ENCODE assay signal across 10 mouse cellular contexts in genomic region chr7:101761899-101762780, GRCm38 (mm10). TPM values are rescaled to one million over a fixed set of nuclear protein-coding genes. Genes with fewer than 3 reads are reported as not detected.
DNase-seq lines count a peak whose midpoint lies in the region; ATAC-seq and TF ChIP-seq lines count a peak whose summit lies in the region.
"Had no signal": no experiment of that assay in that cellular context is flagged by ENCODE, and none has a peak within 500 bp of the region (broad histone marks: within the 10 kb centered on the region; RNA-seq: fewer than 3 reads in every experiment).

No protein-coding gene starts in this region.

- no peak overlapping the region for H3K4me2 ChIP-seq in stomach, postnatal 0 days (replicated peaks; ENCODE audit: low read depth)
- no peak overlapping the region for H3K4me2 ChIP-seq in liver, embryonic 11.5 days
- H3K4me2 ChIP-seq: heart, embryonic 13.5 days had no signal

- no peak for TF ChIP-seq CTCF in stomach, postnatal 0 days (IDR thresholded peaks at IDR 0.05; ENCODE audit: low read depth)

- intact Hi-C loops in heart, postnatal 14 days (cut with DNase I), result no loop called here
- intact Hi-C loops in heart, postnatal 36 days (cut with DNase I), result no loop called here

- peaks cover 2% of the 10 kb centered on the region; the same call in 1 of the 2 replicates for H3K36me3 ChIP-seq in stomach, postnatal 0 days (ENCODE audit: control insufficient read depth, insufficient read depth, low read length)
- no peaks in the 10 kb centered on the region for H3K36me3 ChIP-seq in liver, embryonic 11.5 days (ENCODE audit: control insufficient read depth, insufficient read depth, low read length)

- TF ChIP-seq EP300 in stomach, postnatal 0 days (optimal IDR thresholded peaks at IDR 0.05), result no peak

- no peaks in the 10 kb centered on the region for H3K9me3 ChIP-seq in stomach, postnatal 0 days (ENCODE audit: control insufficient read depth, low read length)
- H3K9me3 ChIP-seq in liver, embryonic 11.5 days (ENCODE audit: control insufficient read depth, low read length), result no peaks in the 10 kb centered on the region
- H3K9me3 ChIP-seq: heart, embryonic 13.5 days had no signal

- WGBS in stomach, postnatal 0 days, result 82% methylated on average over 11 of the region's 11 CpGs
- WGBS in liver, embryonic 11.5 days, result 94% methylated on average over 11 of the region's 11 CpGs

- 0 out of 2 replicates have a peak overlapping the region, but pooled peaks have one; percentile 4 for H3K27ac ChIP-seq in stomach, postnatal 0 days (replicated peaks)
- H3K27ac ChIP-seq in liver, embryonic 11.5 days (ENCODE audit: low read depth, low read length), result no peak overlapping the region
- H3K27ac ChIP-seq: heart, embryonic 13.5 days had no signal

- H3K4me3 ChIP-seq in stomach, postnatal 0 days (ENCODE audit: low read depth, low read length), result no peak overlapping the region
- H3K4me3 ChIP-seq in liver, embryonic 11.5 days (ENCODE audit: low read depth, low read length), result no peak overlapping the region
- H3K4me3 ChIP-seq: heart, embryonic 13.5 days had no signal

- no peak overlapping the region for H3K9ac ChIP-seq in stomach, postnatal 0 days (ENCODE audit: low read length)
- H3K9ac ChIP-seq in liver, embryonic 11.5 days (ENCODE audit: low read depth, low read length), result no peak overlapping the region
- H3K9ac ChIP-seq: heart, embryonic 13.5 days had no signal

- no peak for ATAC-seq in stomach, postnatal 0 days (ENCODE audit: low FRiP score, low TSS enrichment)
- ATAC-seq in granulocyte monocyte progenitor cell, adult 5-6 weeks (replicated peaks; ENCODE audit: poor library complexity, severe bottlenecking), result no peak
- ATAC-seq in liver, embryonic 11.5 days (replicated peaks; ENCODE audit: low FRiP score), result no peak

- no peaks in the 10 kb centered on the region for H3K27me3 ChIP-seq in stomach, postnatal 0 days (ENCODE audit: control insufficient read depth, insufficient read depth, low read length)
- no peaks in the 10 kb centered on the region for H3K27me3 ChIP-seq in liver, embryonic 11.5 days (replicated peaks; ENCODE audit: control insufficient read depth, insufficient read depth, low read length)
- H3K27me3 ChIP-seq: heart, embryonic 13.5 days had no signal

- no peaks in the 10 kb centered on the region for H3K4me1 ChIP-seq in stomach, postnatal 0 days (replicated peaks; ENCODE audit: control insufficient read depth, insufficient read depth)
- H3K4me1 ChIP-seq in liver, embryonic 11.5 days (replicated peaks; ENCODE audit: control insufficient read depth, insufficient read depth, low read length), result no peaks in the 10 kb centered on the region

- peak; percentile 7 to 11 for DNase-seq in heart, postnatal 14 days
- DNase-seq in heart, postnatal 36 days, result no peak
- peak; percentile 66 to 67 for DNase-seq in right cerebral cortex, postnatal 10 days (ENCODE audit: low spot score in 2 of 2)
- DNase-seq in right cerebral cortex, adult 18-20 months, result no peak
- peak; percentile 13 for DNase-seq in cerebellum, adult 9-11 months
- DNase-seq in stomach, postnatal 0 days (ENCODE audit: low spot score), result no peak
- no peak for DNase-seq in liver, embryonic 11.5 days (ENCODE audit: low spot score)

RNA-seq across cellular contexts. Expression of gene Phox2a, which starts 56.0 kb away (rescaled TPM):
- total RNA-seq in heart, postnatal 14 days (2021), result under 1 TPM; 0.50 to 0.61 TPM
- total RNA-seq in heart, postnatal 36 days (2021), result under 1 TPM; 0.33 to 0.36 TPM
- 3.7 and 4.4 TPM in 2 replicates for polyA plus RNA-seq in stomach, postnatal 0 days (2015; fragmentation: Nextera tagmentation; extraction: Ambion mirVana)
- not detected in 2 replicates for total RNA-seq in granulocyte monocyte progenitor cell, adult 5-6 weeks (2014; fragmentation: Nextera tagmentation)
- not detected in 2 replicates for total RNA-seq in granulocyte monocyte progenitor cell, adult 5-6 weeks (2017)
- 0.10 TPM in 1 of 2 replicates, not detected in the other for polyA plus RNA-seq in liver, embryonic 11.5 days (2014; fragmentation: Nextera tagmentation; extraction: Ambion mirVana)
- total RNA-seq: left cerebral cortex, postnatal 36 days had no signal

Comparison
In these comparisons a context has a peak if more than half of its experiments do, and no peak if none do; other contexts are left out.
1. DNase-seq: peak in heart, postnatal 14 days (2 of 2), right cerebral cortex, postnatal 10 days (2 of 2) and cerebellum, adult 9-11 months (single experiment); none in heart, postnatal 36 days (0 of 2), right cerebral cortex, adult 18-20 months (single experiment), stomach, postnatal 0 days (single experiment) and liver, embryonic 11.5 days (single experiment).